Mouse (Mus musculus): ENCODE measurements at regions not wholly inside any gene's neighbourhood (a gene's known extent, or its start where the extent isn't known, plus 50 kb on each side); places are given as distances from the start of the nearest gene placed in this dataset.
"Not testable (repeated sequence)": the region's sequence is repeated elsewhere in the genome, so short reads cannot be mapped to it uniquely, and the experiment has no call there.

- DNase-seq (ENCODE audit: low read depth, low spot score), result no peak
Observed at GRCm38 (mm10) chr3:134330943-134331342, 94.7 kb downstream of the Cxxc4 start.

GRCm38 (mm10) chr3:134331499-134332153 is 95.3 kb downstream of the Cxxc4 start:
- peak; percentile 25 for DNase-seq (ENCODE audit: low read depth, low spot score)

- not testable (repeated sequence) for DNase-seq (ENCODE audit: low read depth, low spot score)
Observed at GRCm38 (mm10) chr3:134339093-134339695, 102.9 kb downstream of the Cxxc4 start.

GRCm38 (mm10) chr3:134365948-134366347 is 129.7 kb downstream of the Cxxc4 start:
- DNase-seq (ENCODE audit: low read depth, low spot score), result no peak

GRCm38 (mm10) chr3:134366761-134367160 is 130.5 kb downstream of the Cxxc4 start:
- no peak for DNase-seq (ENCODE audit: low read depth, low spot score)

- no peak for DNase-seq (ENCODE audit: low read depth, low spot score)
Observed at GRCm38 (mm10) chr3:134368591-134368990, 132.3 kb downstream of the Cxxc4 start.

- DNase-seq (ENCODE audit: low read depth, low spot score), result no peak
Observed at GRCm38 (mm10) chr3:134369126-134369525, 132.8 kb downstream of the Cxxc4 start.

GRCm38 (mm10) chr3:134379549-134379948 is 143.3 kb downstream of the Cxxc4 start:
- DNase-seq (ENCODE audit: low read depth, low spot score), result no peak

- DNase-seq (ENCODE audit: low read depth, low spot score), result no peak
Observed at GRCm38 (mm10) chr3:134390472-134391336, 154.4 kb downstream of the Cxxc4 start.

- DNase-seq (ENCODE audit: low read depth, low spot score), result no peak
Observed at GRCm38 (mm10) chr3:134400395-134401090, 164.3 kb downstream of the Cxxc4 start.

GRCm38 (mm10) chr3:134415606-134416328 is 179.5 kb downstream of the Cxxc4 start:
- no peak for DNase-seq (ENCODE audit: low read depth, low spot score)

GRCm38 (mm10) chr3:134427633-134428032 is 191.3 kb downstream of the Cxxc4 start:
- DNase-seq (ENCODE audit: low read depth, low spot score), result no peak

- no peak for DNase-seq (ENCODE audit: low read depth, low spot score)
Observed at GRCm38 (mm10) chr3:134466611-134467010, 230.3 kb downstream of the Cxxc4 start.

GRCm38 (mm10) chr3:134487280-134487679 is 251.0 kb downstream of the Cxxc4 start:
- DNase-seq (ENCODE audit: low read depth, low spot score), result no peak

- DNase-seq (ENCODE audit: low read depth, low spot score), result no peak
Observed at GRCm38 (mm10) chr3:134489966-134490543, 253.8 kb downstream of the Cxxc4 start.

GRCm38 (mm10) chr3:134509702-134510101 is 273.4 kb downstream of the Cxxc4 start:
- DNase-seq (ENCODE audit: low read depth, low spot score), result no peak

GRCm38 (mm10) chr3:134525795-134526194 is 289.5 kb downstream of the Cxxc4 start:
- DNase-seq (ENCODE audit: low read depth, low spot score), result no peak

- DNase-seq (ENCODE audit: low read depth, low spot score), result no peak
Observed at GRCm38 (mm10) chr3:134560144-134560543, 268.7 kb upstream of the Tacr3 start.

GRCm38 (mm10) chr3:134578759-134579158 is 250.0 kb upstream of the Tacr3 start:
- DNase-seq (ENCODE audit: low read depth, low spot score), result no peak

- DNase-seq (ENCODE audit: low read depth, low spot score), result no peak
Observed at GRCm38 (mm10) chr3:134588630-134589029, 240.2 kb upstream of the Tacr3 start.

- DNase-seq (ENCODE audit: low read depth, low spot score), result no peak
Observed at GRCm38 (mm10) chr3:134602919-134603318, 225.9 kb upstream of the Tacr3 start.
